In genomic region chr1:69656929-69657328, GRCm38 (mm10) we compare ENCODE assay signal across 8 mouse cellular contexts. TPM values are rescaled to one million over a fixed set of nuclear protein-coding genes. Genes with fewer than 3 reads are reported as not detected.
DNase-seq lines count a peak whose midpoint lies in the region; ATAC-seq and TF ChIP-seq lines count a peak whose summit lies in the region.

No protein-coding gene starts in this region.

- no peak overlapping the region for H3K9ac ChIP-seq in kidney, embryonic 16.5 days (replicated peaks; ENCODE audit: low read length)
- no peak overlapping the region for H3K9ac ChIP-seq in neural tube, embryonic 14.5 days (replicated peaks; ENCODE audit: low read depth, low read length)

- no peaks in the 10 kb centered on the region for H3K36me3 ChIP-seq in kidney, adult 2 months (ENCODE audit: control insufficient read depth, insufficient read depth, low read length)
- no peaks in the 10 kb centered on the region for H3K36me3 ChIP-seq in kidney, embryonic 16.5 days (ENCODE audit: insufficient read depth, low read length)
- no peaks in the 10 kb centered on the region for H3K36me3 ChIP-seq in neural tube, embryonic 14.5 days (ENCODE audit: control insufficient read depth, insufficient read depth, low read length)

- TF ChIP-seq CTCF in kidney, adult 2 months (conservative IDR thresholded peaks at IDR 0.05; ENCODE audit: insufficient read depth, insufficient read length, low read depth, low read length), result no peak
- no peak for TF ChIP-seq CTCF in gastrocnemius, adult 2 months (IDR thresholded peaks at IDR 0.05)
- no peak for TF ChIP-seq CTCF in cerebellum, adult 2 months (IDR thresholded peaks at IDR 0.05; ENCODE audit: borderline replicate concordance, insufficient read depth, low read depth, low read length)

- intact Hi-C loops in gastrocnemius, adult 2 months (cut with DNase I), result loop anchor here (10.0 kb wide), 1 partner anchor 152 kb away; no protein-coding TSS in a partner anchor

- no peaks in the 10 kb centered on the region for H3K27me3 ChIP-seq in kidney, adult 2 months (replicated peaks; ENCODE audit: control insufficient read depth, insufficient read depth, low read length)
- H3K27me3 ChIP-seq in kidney, embryonic 16.5 days (ENCODE audit: insufficient read depth, low read length), result no peaks in the 10 kb centered on the region
- no peaks in the 10 kb centered on the region for H3K27me3 ChIP-seq in neural tube, embryonic 14.5 days (ENCODE audit: control insufficient read depth, insufficient read depth, low read length)
- H3K27me3 ChIP-seq in cerebellum, adult 2 months (ENCODE audit: control insufficient read depth, insufficient read depth, low read length), result no peaks in the 10 kb centered on the region

- H3K4me2 ChIP-seq in kidney, embryonic 16.5 days (replicated peaks; ENCODE audit: low read depth, low read length), result no peak overlapping the region
- H3K4me2 ChIP-seq in neural tube, embryonic 14.5 days (ENCODE audit: low read depth, low read length), result peak overlapping the region; percentile 33; the same call in 1 of the 2 replicates

- WGBS in kidney, adult 2 months, result 49% methylated on average over 16 of the region's 16 CpGs
- WGBS in kidney, embryonic 16.5 days, result 25% methylated on average over 16 of the region's 16 CpGs
- WGBS in neural tube, embryonic 14.5 days, result 19% methylated on average over 16 of the region's 16 CpGs
- WGBS in cerebellum, adult 2 months, result 68% methylated on average over 16 of the region's 16 CpGs

- no peak overlapping the region for H3K27ac ChIP-seq in kidney, adult 2 months (ENCODE audit: insufficient read depth, low read depth, low read length)
- no peak overlapping the region for H3K27ac ChIP-seq in kidney, embryonic 16.5 days (ENCODE audit: low read length)
- peak overlapping the region; percentile 83 for H3K27ac ChIP-seq in gastrocnemius, adult 2 months
- H3K27ac ChIP-seq in neural tube, embryonic 14.5 days (ENCODE audit: low read depth, low read length), result no peak overlapping the region
- H3K27ac ChIP-seq in cerebellum, adult 2 months (ENCODE audit: insufficient read depth, low read length), result no peak overlapping the region

- H3K4me3 ChIP-seq in kidney, adult 2 months (ENCODE audit: insufficient read depth, low read depth, low read length), result no peak overlapping the region
- H3K4me3 ChIP-seq in kidney, embryonic 16.5 days (ENCODE audit: low read length), result no peak overlapping the region
- H3K4me3 ChIP-seq in gastrocnemius, adult 2 months, result peak overlapping the region; percentile 32
- H3K4me3 ChIP-seq in neural tube, embryonic 14.5 days (ENCODE audit: low read depth, low read length), result no peak overlapping the region
- no peak overlapping the region for H3K4me3 ChIP-seq in cerebellum, adult 2 months (replicated peaks; ENCODE audit: insufficient read depth, low read depth, low read length)

- H3K9me3 ChIP-seq in kidney, embryonic 16.5 days (ENCODE audit: low read length), result no peaks in the 10 kb centered on the region
- H3K9me3 ChIP-seq in neural tube, embryonic 14.5 days (ENCODE audit: control insufficient read depth, low read length), result no peaks in the 10 kb centered on the region

- no peaks in the 10 kb centered on the region for H3K4me1 ChIP-seq in kidney, adult 2 months (ENCODE audit: control insufficient read depth, insufficient read depth, low read length)
- no peaks in the 10 kb centered on the region for H3K4me1 ChIP-seq in kidney, embryonic 16.5 days (ENCODE audit: insufficient read depth, low read length)
- no peaks in the 10 kb centered on the region for H3K4me1 ChIP-seq in neural tube, embryonic 14.5 days (ENCODE audit: control insufficient read depth, insufficient read depth, low read length)
- no peaks in the 10 kb centered on the region for H3K4me1 ChIP-seq in cerebellum, adult 2 months (ENCODE audit: control insufficient read depth, insufficient read depth, low read length)

- TF ChIP-seq POLR2A in kidney, adult 2 months (IDR thresholded peaks at IDR 0.05; ENCODE audit: low read depth, low read length), result no peak
- no peak for TF ChIP-seq POLR2A in cerebellum, adult 2 months (IDR thresholded peaks at IDR 0.05; ENCODE audit: borderline replicate concordance, insufficient read depth, low read length)

- ATAC-seq in kidney, embryonic 16.5 days (ENCODE audit: low FRiP score, low TSS enrichment), result no peak
- peak; percentile 68; the same call in 1 of the 2 replicates for ATAC-seq in neural tube, embryonic 14.5 days (ENCODE audit: low read depth)

- peak; percentile 12 for DNase-seq in kidney, adult 2 months
- DNase-seq in gastrocnemius, adult 2 months, result peak; percentile 85
- peak; percentile 17 for DNase-seq in liver
- DNase-seq in layer of hippocampus, adult 8-10 months (ENCODE audit: low spot score in 2 of 2), result no peak
- no peak for DNase-seq in frontal cortex, postnatal 36 days (ENCODE audit: low spot score in 2 of 2)
- no peak for DNase-seq in cerebellum, adult 2 months

RNA-seq across cellular contexts. Expression of gene Ikzf2, which starts 30.1 kb away (rescaled TPM):
- 0.75 and 1.5 TPM in 2 replicates for polyA plus RNA-seq in kidney, adult 2 months (2012; rRNA removed)
- polyA plus RNA-seq in kidney, embryonic 16.5 days (2015; fragmentation: Nextera tagmentation; extraction: Ambion mirVana), result 3.5 and 6.1 TPM in 2 replicates
- total RNA-seq in gastrocnemius, adult 2 months (2021), result 10 to 100 TPM; 15.0 to 24.4 TPM
- 4.8 and 6.0 TPM in 2 replicates for polyA plus RNA-seq in neural tube, embryonic 14.5 days (2014; fragmentation: Nextera tagmentation; extraction: Ambion mirVana)
- total RNA-seq in layer of hippocampus, adult 8-10 months (2022), result 10 to 100 TPM in 2 of 4 experiments, 1 to 10 TPM in 2; 6.6 to 16.7 (median 11.8) TPM
- polyA plus RNA-seq in cerebellum, adult 2 months (2012; rRNA removed), result 2.1 and 2.5 TPM in 2 replicates

Comparison
In these comparisons a context has a peak if more than half of its experiments do, and no peak if none do; other contexts are left out.
1. DNase-seq: peak in kidney, adult 2 months (single experiment), gastrocnemius, adult 2 months (single experiment) and liver (single experiment); none in layer of hippocampus, adult 8-10 months (0 of 2), frontal cortex, postnatal 36 days (0 of 2) and cerebellum, adult 2 months (0 of 2).